Mouse (Mus musculus) G1E (cell line): Measurements from ENCODE around the gene Csnk1e.

Experiments used
- CTCF ChIP-seq: IDR thresholded peaks from 2 replicates; pipeline ENCODE4 v1.5.1; 2012; ENCODE audit warnings: low read depth, low read length, inconsistent platforms, mixed read lengths
- TAL1 ChIP-seq: conservative IDR thresholded peaks from 2 replicates; pipeline ENCODE4 v1.6.1; 2012; ENCODE audit warnings: low read depth, low read length, inconsistent platforms, mixed read lengths

GRCm38 (mm10) chr15:79390434-79390833 lies 64.9 kb downstream of the Csnk1e start:
- TF ChIP-seq CTCF, result no peak
- TF ChIP-seq TAL1, result no peak
